Mouse (Mus musculus): ENCODE data around the gene Lce3f. TPM values are rescaled to one million over a fixed set of nuclear protein-coding genes. Genes with fewer than 3 reads are reported as not detected.
A peak's percentile ranks its signal among the peaks of the same experiment; 100 is the strongest.

Gene Lce3f
- polyA plus RNA-seq (2015; fragmentation: Nextera tagmentation; extraction: Ambion mirVana): not detected in 2 replicates

- Histone ChIP-seq H3K27me3 (ENCODE audit: insufficient read depth, low read length) (no peaks in the 10 kb centered on the region), H3K9me3 (ENCODE audit: low read length) (no peaks in the 10 kb centered on the region), H3K27ac (ENCODE audit: low read depth) (no peak within 1 kb of the TSS), H3K9ac (replicated peaks) (no peak within 1 kb of the TSS), H3K4me3 (ENCODE audit: low read depth, low read length) (no peak within 1 kb of the TSS), H3K4me1 (ENCODE audit: insufficient read depth) (no peaks in the 10 kb centered on the region), H3K4me2 (ENCODE audit: low read depth, low read length) (no peak within 1 kb of the TSS), H3K36me3 (replicated peaks; ENCODE audit: insufficient read depth, low read length) (no peaks in the 10 kb centered on the region)
- ATAC-seq (no peak), DNase-seq (no peak)
- TF ChIP-seq CTCF (IDR thresholded peaks at IDR 0.05; ENCODE audit: low read depth): no peak
- TF ChIP-seq EP300 (IDR thresholded peaks at IDR 0.05; ENCODE audit: low read depth): no peak
Observed at GRCm38 (mm10) chr3:92991926-92992325, at the start of gene Lce3f. Gene Lce3f, plus strand, starts transcription at chr3:92992226.

- DNase-seq: no peak
- no peaks in the 10 kb centered on the region for H3K9me3 ChIP-seq (ENCODE audit: low read length)
- TF ChIP-seq CTCF (IDR thresholded peaks at IDR 0.05; ENCODE audit: low read depth) (no peak), EP300 (IDR thresholded peaks at IDR 0.05; ENCODE audit: low read depth) (no peak)
- H3K4me3 ChIP-seq (ENCODE audit: low read depth, low read length): no peak within 1 kb of the TSS
- H3K9ac ChIP-seq (replicated peaks): no peak within 1 kb of the TSS
- no peaks in the 10 kb centered on the region for H3K4me1 ChIP-seq (ENCODE audit: insufficient read depth)
- H3K4me2 ChIP-seq (ENCODE audit: low read depth, low read length): no peak within 1 kb of the TSS
- ATAC-seq: no peak
- no peaks in the 10 kb centered on the region for H3K27me3 ChIP-seq (ENCODE audit: insufficient read depth, low read length)
- no peak within 1 kb of the TSS for H3K27ac ChIP-seq (ENCODE audit: low read depth)
- no peaks in the 10 kb centered on the region for H3K36me3 ChIP-seq (replicated peaks; ENCODE audit: insufficient read depth, low read length)
- WGBS (ENCODE audit: insufficient replicate concordance): 57% methylated on average over 1 of the region's 1 CpGs
Observed at GRCm38 (mm10) chr3:92944186-92944585, 47.8 kb upstream of the Lce3f start, which contains the start of gene Lce3c. Gene Lce3c, plus strand, starts transcription at chr3:92944486.

DNA sequence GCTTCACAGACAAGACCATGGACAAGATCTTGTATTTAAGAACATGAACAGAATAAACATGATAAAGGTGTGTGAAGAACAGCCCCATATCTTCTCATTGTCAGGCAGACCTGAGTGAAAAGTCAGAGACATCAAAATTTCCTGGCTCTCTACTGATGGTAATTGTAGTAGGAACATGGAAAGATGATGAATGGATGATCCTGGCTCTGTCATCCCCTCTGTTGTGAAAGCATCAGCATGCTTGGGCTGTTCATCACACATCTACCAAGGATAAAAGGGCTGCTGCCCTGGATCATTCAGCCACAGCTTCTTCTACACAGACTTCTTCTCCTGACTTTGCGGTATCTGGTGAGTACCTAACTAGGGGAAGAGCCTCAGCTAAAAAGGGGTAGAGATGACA, 34.9 kb upstream of the Lce3f start, which contains the start of gene Lce3d:
Gene Lce3d (plus strand): TSS at position 301 of the 400 bp plus-strand sequence.
- 84% methylated on average over 1 of the region's 1 CpGs for WGBS (ENCODE audit: insufficient replicate concordance)

GRCm38 (mm10) chr3:92966761-92967160, 25.3 kb upstream of the Lce3f start, which contains the start of gene Lce3e:
Gene Lce3e, plus strand, starts transcription at chr3:92967061.
- DNase-seq: no peak
- WGBS (ENCODE audit: insufficient replicate concordance): 79% methylated on average over 2 of the region's 2 CpGs
- H3K27me3 ChIP-seq (ENCODE audit: insufficient read depth, low read length): no peaks in the 10 kb centered on the region
- no peaks in the 10 kb centered on the region for H3K36me3 ChIP-seq (replicated peaks; ENCODE audit: insufficient read depth, low read length)
- H3K4me3 ChIP-seq (ENCODE audit: low read depth, low read length): no peak within 1 kb of the TSS
- no peak for ATAC-seq
- no peak within 1 kb of the TSS for H3K27ac ChIP-seq (ENCODE audit: low read depth)
- H3K4me2 ChIP-seq (ENCODE audit: low read depth, low read length): no peak within 1 kb of the TSS
- TF ChIP-seq EP300 (IDR thresholded peaks at IDR 0.05; ENCODE audit: low read depth) (no peak), CTCF (IDR thresholded peaks at IDR 0.05; ENCODE audit: low read depth) (no peak)
- no peaks in the 10 kb centered on the region for H3K4me1 ChIP-seq (ENCODE audit: insufficient read depth)
- no peak within 1 kb of the TSS for H3K9ac ChIP-seq (replicated peaks)
- H3K9me3 ChIP-seq (ENCODE audit: low read length): no peaks in the 10 kb centered on the region

More for the DNA sequence above, 34.9 kb upstream of the Lce3f start, which contains the start of gene Lce3d:
- no peak within 1 kb of the TSS for H3K27ac ChIP-seq (ENCODE audit: low read depth)
- H3K4me1 ChIP-seq (ENCODE audit: insufficient read depth): no peaks in the 10 kb centered on the region
- DNase-seq (no peak), ATAC-seq (no peak)
- H3K9ac ChIP-seq (replicated peaks): no peak within 1 kb of the TSS
- no peaks in the 10 kb centered on the region for H3K27me3 ChIP-seq (ENCODE audit: insufficient read depth, low read length)
- no peaks in the 10 kb centered on the region for H3K9me3 ChIP-seq (ENCODE audit: low read length)
- no peaks in the 10 kb centered on the region for H3K36me3 ChIP-seq (replicated peaks; ENCODE audit: insufficient read depth, low read length)
- no peak for TF ChIP-seq CTCF (IDR thresholded peaks at IDR 0.05; ENCODE audit: low read depth)
- TF ChIP-seq EP300 (IDR thresholded peaks at IDR 0.05; ENCODE audit: low read depth): no peak
- no peak within 1 kb of the TSS for H3K4me2 ChIP-seq (ENCODE audit: low read depth, low read length)
- no peak within 1 kb of the TSS for H3K4me3 ChIP-seq (ENCODE audit: low read depth, low read length)

- Histone ChIP-seq H3K9ac (replicated peaks) (no peak overlapping the region), H3K4me1 (ENCODE audit: insufficient read depth) (no peaks in the 10 kb centered on the region), H3K27ac (ENCODE audit: low read depth) (no peak overlapping the region), H3K4me2 (ENCODE audit: low read depth, low read length) (no peak overlapping the region), H3K9me3 (ENCODE audit: low read length) (no peaks in the 10 kb centered on the region), H3K27me3 (ENCODE audit: insufficient read depth, low read length) (no peaks in the 10 kb centered on the region), H3K4me3 (ENCODE audit: low read depth, low read length) (no peak overlapping the region), H3K36me3 (replicated peaks; ENCODE audit: insufficient read depth, low read length) (no peaks in the 10 kb centered on the region)
- no peak for ATAC-seq
- no peak for DNase-seq
- 69% methylated on average over 2 of the region's 2 CpGs for WGBS (ENCODE audit: insufficient replicate concordance)
- TF ChIP-seq EP300 (IDR thresholded peaks at IDR 0.05; ENCODE audit: low read depth): no peak
- TF ChIP-seq CTCF (IDR thresholded peaks at IDR 0.05; ENCODE audit: low read depth): no peak
Observed at GRCm38 (mm10) chr3:92978484-92978883, 13.5 kb upstream of the Lce3f start.

DNA sequence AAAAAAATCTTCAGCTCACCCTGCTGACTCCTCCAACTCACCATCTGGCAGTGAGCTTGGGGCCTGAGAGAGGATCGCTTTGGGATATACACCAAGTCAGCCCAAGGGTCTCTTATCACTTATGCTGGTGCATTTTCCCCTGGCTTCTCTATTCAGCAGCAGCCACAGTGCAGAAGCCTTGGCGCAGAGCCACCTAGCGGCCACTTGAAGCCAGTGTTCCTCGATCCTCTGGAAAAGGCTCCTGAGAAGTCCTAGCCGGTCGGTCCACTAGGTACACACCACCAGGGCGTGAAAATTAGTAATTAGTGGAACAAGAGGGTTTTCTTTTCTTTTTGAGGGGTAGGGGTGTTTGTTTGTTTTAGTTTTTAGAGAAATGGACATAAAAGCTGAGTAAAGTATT, 6.7 kb downstream of the Lce3f start:
- Histone ChIP-seq H3K27me3 (ENCODE audit: insufficient read depth, low read length) (no peaks in the 10 kb centered on the region), H3K4me1 (ENCODE audit: insufficient read depth) (no peaks in the 10 kb centered on the region)

More for the DNA sequence above, 6.7 kb downstream of the Lce3f start:
- 6% methylated on average over 7 of the region's 7 CpGs for WGBS (ENCODE audit: insufficient replicate concordance)
- DNase-seq (peak; percentile 54), ATAC-seq (no peak)
- Histone ChIP-seq H3K36me3 (replicated peaks; ENCODE audit: insufficient read depth, low read length) (no peaks in the 10 kb centered on the region), H3K4me3 (ENCODE audit: low read depth, low read length) (no peak overlapping the region), H3K9ac (replicated peaks) (no peak overlapping the region), H3K9me3 (ENCODE audit: low read length) (no peaks in the 10 kb centered on the region), H3K27ac (ENCODE audit: low read depth) (no peak overlapping the region), H3K4me2 (ENCODE audit: low read depth, low read length) (no peak overlapping the region)
- TF ChIP-seq EP300 (IDR thresholded peaks at IDR 0.05; ENCODE audit: low read depth) (no peak), CTCF (IDR thresholded peaks at IDR 0.05; ENCODE audit: low read depth) (peak; percentile 76)
